In genomic region chr17:83276000-83276891, GRCm38 (mm10) we compare ENCODE assay signal across 8 mouse cellular contexts.
DNase-seq lines count a peak whose midpoint lies in the region; ATAC-seq and TF ChIP-seq lines count a peak whose summit lies in the region.

No protein-coding gene starts in this region.

- peak overlapping the region; percentile 83 for H3K9ac ChIP-seq in forebrain, embryonic 13.5 days
- H3K9ac ChIP-seq in heart, embryonic 16.5 days (ENCODE audit: low read length), result peak overlapping the region; percentile 93
- peak overlapping the region; percentile 80 for H3K9ac ChIP-seq in liver, postnatal 0 days (replicated peaks)
- peak overlapping the region; percentile 69 for H3K9ac ChIP-seq in neural tube, embryonic 12.5 days
- peak overlapping the region; percentile 72 for H3K9ac ChIP-seq in stomach, postnatal 0 days (ENCODE audit: low read length)

- peak overlapping the region; percentile 51 for H3K27ac ChIP-seq in forebrain, embryonic 13.5 days
- H3K27ac ChIP-seq in heart, embryonic 16.5 days (ENCODE audit: low read length), result peak overlapping the region; percentile 99
- H3K27ac ChIP-seq in liver, postnatal 0 days (ENCODE audit: low read depth), result peak overlapping the region; percentile 96
- peak overlapping the region; percentile 32; the same call in 1 of the 2 replicates for H3K27ac ChIP-seq in neural tube, embryonic 12.5 days
- H3K27ac ChIP-seq in stomach, postnatal 0 days (replicated peaks), result peak overlapping the region; percentile 92

- H3K4me3 ChIP-seq in forebrain, embryonic 13.5 days, result peak overlapping the region; percentile 52
- H3K4me3 ChIP-seq in heart, embryonic 16.5 days (ENCODE audit: low read length), result peak overlapping the region; percentile 66
- peak overlapping the region; percentile 59 for H3K4me3 ChIP-seq in liver, postnatal 0 days (ENCODE audit: low read depth, low read length)
- H3K4me3 ChIP-seq in neural tube, embryonic 12.5 days, result peak overlapping the region; percentile 45
- peak overlapping the region; percentile 52 for H3K4me3 ChIP-seq in stomach, postnatal 0 days (ENCODE audit: low read depth, low read length)

- DNase-seq in CD4-positive helper T cell, adult 2 months (ENCODE audit: low read depth, low spot score), result peak; percentile 65
- peak; percentile 45 to 57 for DNase-seq in adrenal gland, postnatal 4 days (ENCODE audit: low spot score in 2 of 2)
- DNase-seq in kidney, postnatal 25 days, result peak; percentile 88 to 89
- DNase-seq in liver, postnatal 0 days, result peak; percentile 72
- peak; percentile 75 for DNase-seq in stomach, postnatal 0 days (ENCODE audit: low spot score)

- WGBS in forebrain, embryonic 13.5 days, result 5% methylated on average over 57 of the region's 64 CpGs
- WGBS in heart, embryonic 16.5 days, result 1% methylated on average over 59 of the region's 64 CpGs
- 4% methylated on average over 57 of the region's 64 CpGs for WGBS in liver, postnatal 0 days (ENCODE audit: insufficient replicate concordance)
- WGBS in neural tube, embryonic 12.5 days, result 6% methylated on average over 64 of the region's 64 CpGs
- 2% methylated on average over 54 of the region's 64 CpGs for WGBS in stomach, postnatal 0 days

- peak overlapping the region; percentile 89 for H3K4me2 ChIP-seq in forebrain, embryonic 13.5 days
- peak overlapping the region; percentile 98 for H3K4me2 ChIP-seq in heart, embryonic 16.5 days (ENCODE audit: low read depth, low read length)
- H3K4me2 ChIP-seq in liver, postnatal 0 days (ENCODE audit: low read depth, low read length), result peak overlapping the region; percentile 85
- peak overlapping the region; percentile 86 for H3K4me2 ChIP-seq in neural tube, embryonic 12.5 days (replicated peaks)
- H3K4me2 ChIP-seq in stomach, postnatal 0 days (replicated peaks; ENCODE audit: low read depth), result peak overlapping the region; percentile 81

- peak; percentile 49; the same call in 1 of the 2 replicates for TF ChIP-seq EP300 in liver, postnatal 0 days (IDR thresholded peaks at IDR 0.05; ENCODE audit: low read depth)
- TF ChIP-seq EP300 in stomach, postnatal 0 days (optimal IDR thresholded peaks at IDR 0.05), result no peak

- peaks cover 17% of the 10 kb centered on the region for H3K27me3 ChIP-seq in forebrain, embryonic 13.5 days
- H3K27me3 ChIP-seq in heart, embryonic 16.5 days (ENCODE audit: control insufficient read depth, insufficient read depth, low read length), result no peaks in the 10 kb centered on the region; the same call in 1 of the 2 replicates
- 0 out of 2 replicates have a peak, but pooled peaks cover 3% of the 10 kb centered on the region for H3K27me3 ChIP-seq in liver, postnatal 0 days (ENCODE audit: insufficient read depth, low read length)
- H3K27me3 ChIP-seq in neural tube, embryonic 12.5 days (replicated peaks), result peaks cover 5% of the 10 kb centered on the region; the same call in 1 of the 2 replicates
- no peaks in the 10 kb centered on the region for H3K27me3 ChIP-seq in stomach, postnatal 0 days (ENCODE audit: control insufficient read depth, insufficient read depth, low read length)

- TF ChIP-seq CTCF in liver, postnatal 0 days (IDR thresholded peaks at IDR 0.05; ENCODE audit: low read depth), result 0 out of 2 replicates have a peak, but pooled peaks have one; percentile 6
- TF ChIP-seq CTCF in stomach, postnatal 0 days (IDR thresholded peaks at IDR 0.05; ENCODE audit: low read depth), result peak; percentile 31; the same call in 1 of the 2 replicates

- no peaks in the 10 kb centered on the region for H3K9me3 ChIP-seq in forebrain, embryonic 13.5 days (replicated peaks)
- H3K9me3 ChIP-seq in heart, embryonic 16.5 days (replicated peaks; ENCODE audit: control insufficient read depth, low read length), result no peaks in the 10 kb centered on the region
- H3K9me3 ChIP-seq in liver, postnatal 0 days (ENCODE audit: low read length), result no peaks in the 10 kb centered on the region
- no peaks in the 10 kb centered on the region for H3K9me3 ChIP-seq in neural tube, embryonic 12.5 days
- H3K9me3 ChIP-seq in stomach, postnatal 0 days (ENCODE audit: control insufficient read depth, low read length), result no peaks in the 10 kb centered on the region

- ATAC-seq in forebrain, embryonic 13.5 days, result peak; percentile 77
- ATAC-seq in heart, embryonic 16.5 days (replicated peaks; ENCODE audit: extremely low read depth, insufficient read depth, low FRiP score), result peak; percentile 86
- ATAC-seq in liver, postnatal 0 days, result peak; percentile 70
- ATAC-seq in neural tube, embryonic 12.5 days (ENCODE audit: low FRiP score, low read depth), result peak; percentile 67
- ATAC-seq in stomach, postnatal 0 days (ENCODE audit: low FRiP score, low TSS enrichment), result peak; percentile 77

- no peaks in the 10 kb centered on the region for H3K36me3 ChIP-seq in forebrain, embryonic 13.5 days (ENCODE audit: poor library complexity, severe bottlenecking)
- H3K36me3 ChIP-seq in heart, embryonic 16.5 days (ENCODE audit: control insufficient read depth, insufficient read depth), result no peaks in the 10 kb centered on the region
- H3K36me3 ChIP-seq in liver, postnatal 0 days (replicated peaks; ENCODE audit: insufficient read depth, low read length), result no peaks in the 10 kb centered on the region
- no peaks in the 10 kb centered on the region for H3K36me3 ChIP-seq in neural tube, embryonic 12.5 days
- no peaks in the 10 kb centered on the region for H3K36me3 ChIP-seq in stomach, postnatal 0 days (ENCODE audit: control insufficient read depth, insufficient read depth, low read length)

- H3K4me1 ChIP-seq in forebrain, embryonic 13.5 days, result peaks cover 23% of the 10 kb centered on the region
- H3K4me1 ChIP-seq in heart, embryonic 16.5 days (ENCODE audit: control insufficient read depth, insufficient read depth, low read length), result peaks cover 33% of the 10 kb centered on the region
- H3K4me1 ChIP-seq in liver, postnatal 0 days (ENCODE audit: insufficient read depth), result peaks cover 47% of the 10 kb centered on the region
- H3K4me1 ChIP-seq in neural tube, embryonic 12.5 days, result peaks cover 32% of the 10 kb centered on the region
- 0 out of 2 replicates have a peak, but pooled peaks cover 3% of the 10 kb centered on the region for H3K4me1 ChIP-seq in stomach, postnatal 0 days (replicated peaks; ENCODE audit: control insufficient read depth, insufficient read depth)

Comparison
In these comparisons a context has a peak if more than half of its experiments do, and no peak if none do; other contexts are left out.
1. Peak in every context shown above with its lines: DNase-seq, ATAC-seq, H3K4me3 ChIP-seq and H3K27ac ChIP-seq.
2. H3K27ac ChIP-seq: peak in every context shown above with its lines; median percentile 99 in heart, embryonic 16.5 days; 96 in liver, postnatal 0 days; 92 in stomach, postnatal 0 days; 51 in forebrain, embryonic 13.5 days; 32 in neural tube, embryonic 12.5 days.